8 mouse cellular contexts compared by ENCODE assay signal in the genomic region with DNA sequence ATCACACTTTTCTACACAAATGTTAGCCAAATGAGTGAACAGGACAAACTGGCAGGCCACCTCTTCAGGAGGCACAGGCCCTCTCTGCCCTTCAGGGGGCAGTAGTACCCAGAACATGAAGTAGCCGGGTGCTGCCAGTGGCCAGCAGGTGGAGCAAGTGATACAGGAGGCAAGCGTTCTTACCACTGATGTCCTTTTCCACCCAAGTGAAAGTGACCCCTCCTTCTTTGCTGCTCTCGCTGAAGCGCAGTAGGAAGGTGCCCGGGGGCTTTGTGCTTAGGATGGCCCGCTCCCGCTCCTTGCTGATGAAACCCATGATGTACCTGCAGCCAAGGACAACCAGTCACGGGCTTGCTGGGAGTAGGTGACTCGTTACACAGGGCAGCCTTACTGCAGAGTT. TPM values are rescaled to one million over a fixed set of nuclear protein-coding genes. Genes with fewer than 3 reads are reported as not detected.
A peak's percentile ranks its signal among the peaks of the same experiment; 100 is the strongest.
DNase-seq lines count a peak whose midpoint lies in the region; ATAC-seq and TF ChIP-seq lines count a peak whose summit lies in the region.

No protein-coding gene starts in this region.

- intact Hi-C loops in gastrocnemius, postnatal 36 days (cut with DNase I), result loop anchor here (1.0 to 5.0 kb wide), 3 partner anchors 61 to 173 kb away; no protein-coding TSS in a partner anchor
- intact Hi-C loops in left cerebral cortex, postnatal 36 days (cut with DNase I), result loop anchor here (1.0 kb wide), 1 partner anchor 64 kb away; no protein-coding TSS in a partner anchor

- peak; percentile 100 for TF ChIP-seq CTCF in intestine, postnatal 0 days (IDR thresholded peaks at IDR 0.05; ENCODE audit: low read depth)
- peak; percentile 97 for TF ChIP-seq CTCF in midbrain, postnatal 0 days (IDR thresholded peaks at IDR 0.05)

- 12% methylated on average over 9 of the region's 9 CpGs for WGBS in neural tube, embryonic 15.5 days
- WGBS in intestine, postnatal 0 days, result 12% methylated on average over 9 of the region's 9 CpGs
- WGBS in midbrain, postnatal 0 days, result 10% methylated on average over 9 of the region's 9 CpGs

- no peak overlapping the region for H3K4me2 ChIP-seq in neural tube, embryonic 15.5 days
- H3K4me2 ChIP-seq in intestine, postnatal 0 days (replicated peaks; ENCODE audit: low read depth), result no peak overlapping the region
- no peak overlapping the region for H3K4me2 ChIP-seq in midbrain, postnatal 0 days (ENCODE audit: low read depth, low read length, poor library complexity, severe bottlenecking)

- H3K27ac ChIP-seq in neural tube, embryonic 15.5 days (replicated peaks), result no peak overlapping the region
- no peak overlapping the region for H3K27ac ChIP-seq in intestine, postnatal 0 days (ENCODE audit: low read depth, low read length)
- no peak overlapping the region for H3K27ac ChIP-seq in midbrain, postnatal 0 days (ENCODE audit: low read depth, low read length)

- ATAC-seq in neural tube, embryonic 15.5 days (ENCODE audit: low FRiP score), result no peak
- ATAC-seq in intestine, postnatal 0 days, result peak; percentile 72
- ATAC-seq in midbrain, postnatal 0 days (ENCODE audit: low FRiP score), result no peak

- H3K9me3 ChIP-seq in neural tube, embryonic 15.5 days (replicated peaks), result no peaks in the 10 kb centered on the region
- no peaks in the 10 kb centered on the region for H3K9me3 ChIP-seq in intestine, postnatal 0 days (ENCODE audit: control insufficient read depth)
- H3K9me3 ChIP-seq in midbrain, postnatal 0 days (ENCODE audit: low read length), result no peaks in the 10 kb centered on the region

- H3K4me1 ChIP-seq in neural tube, embryonic 15.5 days, result peaks cover 3% of the 10 kb centered on the region; the same call in 1 of the 2 replicates
- H3K4me1 ChIP-seq in intestine, postnatal 0 days (replicated peaks; ENCODE audit: control insufficient read depth, insufficient read depth, low read length), result no peaks in the 10 kb centered on the region
- no peaks in the 10 kb centered on the region for H3K4me1 ChIP-seq in midbrain, postnatal 0 days (ENCODE audit: insufficient read depth, low read length)

- H3K4me3 ChIP-seq in neural tube, embryonic 15.5 days (replicated peaks), result no peak overlapping the region
- H3K4me3 ChIP-seq in intestine, postnatal 0 days (ENCODE audit: low read depth, low read length), result no peak overlapping the region
- H3K4me3 ChIP-seq in midbrain, postnatal 0 days (ENCODE audit: low read depth, low read length), result no peak overlapping the region

- peaks cover 42% of the 10 kb centered on the region for H3K36me3 ChIP-seq in neural tube, embryonic 15.5 days
- H3K36me3 ChIP-seq in intestine, postnatal 0 days (ENCODE audit: control insufficient read depth, insufficient read depth), result peaks cover 81% of the 10 kb centered on the region
- peaks cover 37% of the 10 kb centered on the region for H3K36me3 ChIP-seq in midbrain, postnatal 0 days (ENCODE audit: insufficient read depth, low read length)

- DNase-seq in neural tube, embryonic 10.5 days (ENCODE audit: extremely low spot score, low spot score), result peak; percentile 79
- peak; percentile 82 for DNase-seq in embryo, embryonic 11.5 days (ENCODE audit: low read depth, low spot score)
- peak; percentile 83 to 88 for DNase-seq in gastrocnemius, postnatal 36 days
- peak; percentile 78 to 83 for DNase-seq in left cerebral cortex, postnatal 36 days (ENCODE audit: low spot score in 2 of 2)
- DNase-seq in midbrain, postnatal 0 days (ENCODE audit: low spot score), result peak; percentile 89
- peak; percentile 83 to 90 for DNase-seq in spleen, postnatal 36 days (ENCODE audit: low spot score in 2 of 2)

- H3K27me3 ChIP-seq in neural tube, embryonic 15.5 days (replicated peaks), result no peaks in the 10 kb centered on the region
- H3K27me3 ChIP-seq in intestine, postnatal 0 days (replicated peaks; ENCODE audit: control insufficient read depth, insufficient read depth, low read length), result no peaks in the 10 kb centered on the region
- no peaks in the 10 kb centered on the region for H3K27me3 ChIP-seq in midbrain, postnatal 0 days (ENCODE audit: insufficient read depth, low read length)

- H3K9ac ChIP-seq in neural tube, embryonic 15.5 days (replicated peaks), result no peak overlapping the region
- H3K9ac ChIP-seq in intestine, postnatal 0 days (ENCODE audit: low read depth, low read length), result no peak overlapping the region
- H3K9ac ChIP-seq in midbrain, postnatal 0 days (replicated peaks; ENCODE audit: low read length, poor library complexity, severe bottlenecking), result no peak overlapping the region

RNA-seq across cellular contexts. Expression of gene Stat5a, which starts 34.3 kb away (rescaled TPM):
- 2.1 and 10.1 TPM in 2 replicates for polyA plus RNA-seq in neural tube, embryonic 15.5 days (2015; fragmentation: Nextera tagmentation; extraction: Ambion mirVana)
- total RNA-seq in gastrocnemius, postnatal 36 days (2021), result 10 to 100 TPM in 1 of 2 experiments, 1 to 10 TPM in 1; 8.4 to 11.8 TPM
- polyA plus RNA-seq in intestine, postnatal 0 days (2015; fragmentation: Nextera tagmentation; extraction: Ambion mirVana), result 4.8 TPM in 2 replicates
- 1 to 10 TPM; 1.3 to 1.4 TPM for total RNA-seq in left cerebral cortex, postnatal 36 days (2021)
- total RNA-seq in midbrain, postnatal 0 days (2014; rRNA removed), result 5.1 and 8.5 TPM in 2 replicates
- 4.0 TPM in 2 replicates for polyA plus RNA-seq in midbrain, postnatal 0 days (2015; fragmentation: Nextera tagmentation; extraction: Ambion mirVana)

RNA-seq across cellular contexts. Expression of gene Stat5b, which starts 43.0 kb away (rescaled TPM):
- polyA plus RNA-seq in neural tube, embryonic 15.5 days (2015; fragmentation: Nextera tagmentation; extraction: Ambion mirVana), result 18.5 and 25.5 TPM in 2 replicates
- 100 to 1,000 TPM; 103 to 135 TPM for total RNA-seq in gastrocnemius, postnatal 36 days (2021)
- polyA plus RNA-seq in intestine, postnatal 0 days (2015; fragmentation: Nextera tagmentation; extraction: Ambion mirVana), result 13.0 and 13.3 TPM in 2 replicates
- 10 to 100 TPM; 22.3 to 23.1 TPM for total RNA-seq in left cerebral cortex, postnatal 36 days (2021)
- total RNA-seq in midbrain, postnatal 0 days (2014; rRNA removed), result 22.5 and 25.6 TPM in 2 replicates
- 13.0 and 15.7 TPM in 2 replicates for polyA plus RNA-seq in midbrain, postnatal 0 days (2015; fragmentation: Nextera tagmentation; extraction: Ambion mirVana)

RNA-seq across cellular contexts. Expression of gene Stat3, which starts 45.9 kb away (rescaled TPM):
- polyA plus RNA-seq in neural tube, embryonic 15.5 days (2015; fragmentation: Nextera tagmentation; extraction: Ambion mirVana), result 57.9 and 66.9 TPM in 2 replicates
- total RNA-seq in gastrocnemius, postnatal 36 days (2021), result 10 to 100 TPM; 38.8 to 42.9 TPM
- polyA plus RNA-seq in intestine, postnatal 0 days (2015; fragmentation: Nextera tagmentation; extraction: Ambion mirVana), result 61.2 and 68.6 TPM in 2 replicates
- total RNA-seq in left cerebral cortex, postnatal 36 days (2021), result 10 to 100 TPM; 29.6 to 44.7 TPM
- 37.8 and 47.1 TPM in 2 replicates for total RNA-seq in midbrain, postnatal 0 days (2014; rRNA removed)
- polyA plus RNA-seq in midbrain, postnatal 0 days (2015; fragmentation: Nextera tagmentation; extraction: Ambion mirVana), result 34.2 and 40.8 TPM in 2 replicates
